Mouse (Mus musculus) neural tube, embryonic 13.5 days (tissue): ENCODE measurements at regions not wholly inside any gene's neighbourhood (a gene's known extent, or its start where the extent isn't known, plus 50 kb on each side); places are given as distances from the start of the nearest gene placed in this dataset.
A peak's percentile ranks its signal among the peaks of the same experiment; 100 is the strongest.

Experiments
- ATAC-seq: fragments of 200-750 bp; cut with Nextera tagmentation; 2 replicates; pipeline ENCODE4 v1.8.0; 2017; ENCODE audit warnings: low read depth, mild to moderate bottlenecking, moderate TSS enrichment, moderate library complexity
- H3K27ac ChIP-seq: fragments of 300-500 bp; sonication (generic); replicated peaks from 2 replicates; pipeline ENCODE4 v1.5.1; 2015; ENCODE audit warnings: moderate library complexity, mild to moderate bottlenecking, inconsistent platforms
- H3K27me3 ChIP-seq: fragments of 300-500 bp; sonication (generic); 2 replicates; pipeline ENCODE4 v1.6.1; 2015; ENCODE audit warnings: mild to moderate bottlenecking, inconsistent platforms
- H3K36me3 ChIP-seq: fragments of 300-500 bp; sonication (generic); 2 replicates; pipeline ENCODE4 v1.6.1; 2015; ENCODE audit warnings: mild to moderate bottlenecking, inconsistent platforms
- H3K4me1 ChIP-seq: fragments of 300-500 bp; sonication (generic); replicated peaks from 2 replicates; pipeline ENCODE4 v1.6.1; 2015; ENCODE audit warnings: inconsistent platforms
- H3K4me2 ChIP-seq: fragments of 300-500 bp; sonication (generic); 2 replicates; pipeline ENCODE4 v1.6.1; 2015; ENCODE audit warnings: inconsistent platforms, mild to moderate bottlenecking, moderate library complexity
- H3K4me3 ChIP-seq: fragments of 300-500 bp; sonication (generic); 2 replicates; pipeline ENCODE4 v1.5.1; 2015; ENCODE audit warnings: mild to moderate bottlenecking, inconsistent platforms
- H3K9ac ChIP-seq: fragments of 300-500 bp; sonication (generic); 2 replicates; pipeline ENCODE4 v1.6.1; 2015; ENCODE audit warnings: moderate library complexity, mild to moderate bottlenecking, inconsistent platforms
- H3K9me3 ChIP-seq: fragments of 300-500 bp; sonication (generic); 2 replicates; pipeline ENCODE4 v1.6.1; 2016; ENCODE audit warnings: inconsistent platforms
- WGBS: fragments of 180-500 bp; shearing (Covaris S2); methylation state at CpG from one replicate; pipeline ENCODE4 v1.1.7; 2015; 5-methylcytosine and 5-hydroxymethylcytosine counted together

GRCm38 (mm10) chr7:40623286-40623685 is 274.8 kb upstream of the Vstm2b start:
- no peak overlapping the region for H3K4me3 ChIP-seq

GRCm38 (mm10) chr7:40636369-40636768 is 261.8 kb upstream of the Vstm2b start:
- 89% methylated on average over 3 of the region's 3 CpGs for WGBS
- H3K4me2 ChIP-seq, result no peak overlapping the region

More at GRCm38 (mm10) chr7:40623286-40623685, 274.8 kb upstream of the Vstm2b start:
- Histone ChIP-seq H3K4me2 (no peak overlapping the region), H3K36me3 (no peaks in the 10 kb centered on the region), H3K27me3 (no peaks in the 10 kb centered on the region), H3K9ac (no peak overlapping the region), H3K27ac (no peak overlapping the region), H3K9me3 (no peaks in the 10 kb centered on the region), H3K4me1 (no peaks in the 10 kb centered on the region)
- WGBS, result 95% methylated on average over 2 of the region's 2 CpGs
- no peak for ATAC-seq

GRCm38 (mm10) chr7:40654982-40655381 is 243.1 kb upstream of the Vstm2b start:
- Histone ChIP-seq H3K9ac (no peak overlapping the region), H3K27me3 (no peaks in the 10 kb centered on the region), H3K4me1 (peaks cover 9% of the 10 kb centered on the region), H3K27ac (no peak overlapping the region), H3K9me3 (no peaks in the 10 kb centered on the region), H3K4me3 (no peak overlapping the region), H3K4me2 (no peak overlapping the region), H3K36me3 (no peaks in the 10 kb centered on the region)
- 71% methylated on average over 7 of the region's 7 CpGs for WGBS
- ATAC-seq, result peak; percentile 59

More at GRCm38 (mm10) chr7:40636369-40636768, 261.8 kb upstream of the Vstm2b start:
- H3K4me1 ChIP-seq, result no peaks in the 10 kb centered on the region
- no peak for ATAC-seq
- no peaks in the 10 kb centered on the region for H3K9me3 ChIP-seq
- H3K27me3 ChIP-seq, result no peaks in the 10 kb centered on the region
- no peak overlapping the region for H3K4me3 ChIP-seq
- H3K27ac ChIP-seq, result no peak overlapping the region
- H3K9ac ChIP-seq, result no peak overlapping the region
- H3K36me3 ChIP-seq, result no peaks in the 10 kb centered on the region

- H3K4me2 ChIP-seq, result no peak overlapping the region
- no peak overlapping the region for H3K27ac ChIP-seq
- ATAC-seq, result no peak
- H3K9ac ChIP-seq, result no peak overlapping the region
- no peaks in the 10 kb centered on the region for H3K36me3 ChIP-seq
- H3K27me3 ChIP-seq, result no peaks in the 10 kb centered on the region
- peaks cover 13% of the 10 kb centered on the region for H3K4me1 ChIP-seq
- 72% methylated on average over 2 of the region's 2 CpGs for WGBS
- H3K4me3 ChIP-seq, result no peak overlapping the region
- no peaks in the 10 kb centered on the region for H3K9me3 ChIP-seq
These were observed 242.7 kb upstream of the Vstm2b start for GRCm38 (mm10) chr7:40655391-40655790.

- 7% methylated on average over 3 of the region's 3 CpGs for WGBS
- no peak overlapping the region for H3K4me2 ChIP-seq
- peaks cover 14% of the 10 kb centered on the region for H3K4me1 ChIP-seq
- 0 out of 2 replicates have a peak, but pooled peaks have one; percentile 44 for ATAC-seq
- H3K27me3 ChIP-seq, result no peaks in the 10 kb centered on the region
- no peak overlapping the region for H3K27ac ChIP-seq
- no peak overlapping the region for H3K4me3 ChIP-seq
- no peaks in the 10 kb centered on the region for H3K36me3 ChIP-seq
- H3K9ac ChIP-seq, result no peak overlapping the region
- H3K9me3 ChIP-seq, result no peaks in the 10 kb centered on the region
These were observed 238.5 kb upstream of the Vstm2b start for GRCm38 (mm10) chr7:40659662-40660061.

GRCm38 (mm10) chr7:40663781-40664180 is 234.3 kb upstream of the Vstm2b start:
- no peak overlapping the region for H3K27ac ChIP-seq
- peaks cover 14% of the 10 kb centered on the region for H3K4me1 ChIP-seq
- no peaks in the 10 kb centered on the region for H3K9me3 ChIP-seq
- H3K4me3 ChIP-seq, result no peak overlapping the region
- no peaks in the 10 kb centered on the region for H3K27me3 ChIP-seq
- no peak overlapping the region for H3K9ac ChIP-seq
- no peaks in the 10 kb centered on the region for H3K36me3 ChIP-seq
- ATAC-seq, result no peak
- H3K4me2 ChIP-seq, result no peak overlapping the region
- WGBS, result 84% methylated on average over 7 of the region's 7 CpGs

- H3K27ac ChIP-seq, result no peak overlapping the region
- no peak overlapping the region for H3K4me2 ChIP-seq
- no peaks in the 10 kb centered on the region for H3K4me1 ChIP-seq
- H3K36me3 ChIP-seq, result no peaks in the 10 kb centered on the region
- no peak overlapping the region for H3K4me3 ChIP-seq
- 85% methylated on average over 5 of the region's 5 CpGs for WGBS
- H3K9me3 ChIP-seq, result no peaks in the 10 kb centered on the region
- ATAC-seq, result no peak
- no peak overlapping the region for H3K9ac ChIP-seq
- H3K27me3 ChIP-seq, result no peaks in the 10 kb centered on the region
These were observed 231.5 kb upstream of the Vstm2b start for GRCm38 (mm10) chr7:40666625-40667024.

GRCm38 (mm10) chr7:40670401-40670800 is 227.7 kb upstream of the Vstm2b start:
- no peak overlapping the region for H3K4me3 ChIP-seq
- no peak overlapping the region for H3K9ac ChIP-seq
- no peaks in the 10 kb centered on the region for H3K4me1 ChIP-seq
- no peak overlapping the region for H3K4me2 ChIP-seq
- ATAC-seq, result no peak
- no peaks in the 10 kb centered on the region for H3K27me3 ChIP-seq
- H3K27ac ChIP-seq, result no peak overlapping the region
- 90% methylated on average over 5 of the region's 5 CpGs for WGBS
- H3K9me3 ChIP-seq, result no peaks in the 10 kb centered on the region
- no peaks in the 10 kb centered on the region for H3K36me3 ChIP-seq

- no peaks in the 10 kb centered on the region for H3K4me1 ChIP-seq
- ATAC-seq, result no peak
- no peaks in the 10 kb centered on the region for H3K36me3 ChIP-seq
- no peaks in the 10 kb centered on the region for H3K9me3 ChIP-seq
- no peak overlapping the region for H3K4me2 ChIP-seq
- no peaks in the 10 kb centered on the region for H3K27me3 ChIP-seq
- no peak overlapping the region for H3K9ac ChIP-seq
- no peak overlapping the region for H3K4me3 ChIP-seq
- H3K27ac ChIP-seq, result no peak overlapping the region
- WGBS, result 95% methylated on average over 4 of the region's 4 CpGs
These were observed 227.1 kb upstream of the Vstm2b start for GRCm38 (mm10) chr7:40671068-40671467.

GRCm38 (mm10) chr7:40672348-40672747 is 225.8 kb upstream of the Vstm2b start:
- Histone ChIP-seq H3K9me3 (no peaks in the 10 kb centered on the region), H3K4me1 (no peaks in the 10 kb centered on the region), H3K9ac (no peak overlapping the region), H3K27ac (no peak overlapping the region), H3K36me3 (no peaks in the 10 kb centered on the region), H3K4me2 (no peak overlapping the region), H3K4me3 (no peak overlapping the region), H3K27me3 (no peaks in the 10 kb centered on the region)
- ATAC-seq, result no peak
- WGBS, result 90% methylated on average over 1 of the region's 1 CpGs

- no peak overlapping the region for H3K9ac ChIP-seq
- no peak for ATAC-seq
- WGBS, result 37% methylated on average over 3 of the region's 3 CpGs
These were observed 223.7 kb upstream of the Vstm2b start for GRCm38 (mm10) chr7:40674397-40674796.

GRCm38 (mm10) chr7:40677601-40678000 is 220.5 kb upstream of the Vstm2b start:
- no peak for ATAC-seq
- H3K27ac ChIP-seq, result no peak overlapping the region
- WGBS, result 64% methylated on average over 2 of the region's 2 CpGs

More at GRCm38 (mm10) chr7:40674397-40674796, 223.7 kb upstream of the Vstm2b start:
- Histone ChIP-seq H3K4me3 (no peak overlapping the region), H3K27me3 (no peaks in the 10 kb centered on the region), H3K4me1 (no peaks in the 10 kb centered on the region), H3K27ac (no peak overlapping the region), H3K4me2 (no peak overlapping the region), H3K36me3 (no peaks in the 10 kb centered on the region), H3K9me3 (no peaks in the 10 kb centered on the region)

GRCm38 (mm10) chr7:40680567-40680966 is 217.6 kb upstream of the Vstm2b start:
- no peak overlapping the region for H3K9ac ChIP-seq
- 40% methylated on average over 12 of the region's 12 CpGs for WGBS
- ATAC-seq, result peak; percentile 42; the same call in 1 of the 2 replicates

More at GRCm38 (mm10) chr7:40677601-40678000, 220.5 kb upstream of the Vstm2b start:
- Histone ChIP-seq H3K9me3 (no peaks in the 10 kb centered on the region), H3K36me3 (no peaks in the 10 kb centered on the region), H3K27me3 (no peaks in the 10 kb centered on the region), H3K4me1 (peaks cover 16% of the 10 kb centered on the region), H3K4me2 (no peak overlapping the region), H3K4me3 (no peak overlapping the region), H3K9ac (no peak overlapping the region)

More at GRCm38 (mm10) chr7:40680567-40680966, 217.6 kb upstream of the Vstm2b start:
- Histone ChIP-seq H3K4me1 (peaks cover 16% of the 10 kb centered on the region), H3K9me3 (no peaks in the 10 kb centered on the region), H3K27me3 (no peaks in the 10 kb centered on the region), H3K4me3 (no peak overlapping the region), H3K27ac (peak overlapping the region; percentile 50), H3K4me2 (peak overlapping the region; percentile 17; the same call in 1 of the 2 replicates), H3K36me3 (no peaks in the 10 kb centered on the region)
